Mouse (Mus musculus) spleen, adult 2 months (tissue): ENCODE data around the gene Plin2.

Source experiments
- CTCF ChIP-seq: fragments of 200-500 bp; IDR thresholded peaks from 2 replicates; pipeline ENCODE4 v1.5.1; 2011; ENCODE audit warnings: mild to moderate bottlenecking, inconsistent platforms; ENCODE audit not compliant: insufficient read depth, insufficient read length, insufficient replicate concordance; ENCODE audit errors: extremely low read depth
- POLR2A ChIP-seq: fragments of 200-500 bp; IDR thresholded peaks from 2 replicates; pipeline ENCODE4 v1.6.1; 2011; ENCODE audit warnings: low read depth, low read length, inconsistent platforms

DNA sequence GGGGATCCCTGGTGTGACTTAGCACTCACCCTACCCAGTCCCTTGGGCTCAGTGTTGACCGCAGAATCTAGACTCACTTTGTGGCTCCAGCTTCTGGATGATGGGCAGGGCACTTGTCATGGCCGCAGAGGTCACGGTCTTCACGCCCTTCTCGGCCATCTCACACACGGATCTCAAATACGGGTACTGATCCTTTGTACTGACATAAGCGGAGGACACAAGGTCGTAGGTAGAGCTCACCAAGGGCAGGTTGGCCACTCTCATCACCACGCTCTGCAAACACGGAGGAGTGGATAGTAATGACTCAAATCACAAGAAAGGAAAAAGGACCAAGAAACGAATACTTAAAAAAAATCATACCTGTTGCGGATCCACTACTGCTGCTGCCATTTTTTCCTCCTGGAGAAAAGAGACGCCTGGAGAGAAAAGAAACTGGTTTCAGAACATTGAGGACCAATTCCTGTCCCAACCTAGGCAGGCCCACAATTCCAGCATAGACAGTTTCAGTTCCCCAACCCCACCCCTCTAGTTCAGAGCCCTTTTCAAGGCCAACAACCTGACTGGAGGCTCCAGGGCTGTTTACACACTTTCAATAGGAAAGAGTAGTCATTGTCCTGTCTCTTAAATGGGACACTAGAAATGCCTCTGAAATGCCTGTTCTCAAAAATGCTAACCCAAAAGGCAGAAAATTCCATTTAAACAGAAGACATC is 1.4 kb downstream of the Plin2 start:
- no peak for TF ChIP-seq CTCF
- no peak for TF ChIP-seq POLR2A
